Mouse (Mus musculus) spleen, adult 2 months (tissue): ENCODE measurements around the gene Stradb.

ENCODE experiments used
- CTCF ChIP-seq: fragments of 200-500 bp; IDR thresholded peaks from 2 replicates; pipeline ENCODE4 v1.5.1; 2011; ENCODE audit warnings: mild to moderate bottlenecking, inconsistent platforms; ENCODE audit not compliant: insufficient read depth, insufficient read length, insufficient replicate concordance; ENCODE audit errors: extremely low read depth
- POLR2A ChIP-seq: fragments of 200-500 bp; IDR thresholded peaks from 2 replicates; pipeline ENCODE4 v1.6.1; 2011; ENCODE audit warnings: low read depth, low read length, inconsistent platforms

GRCm38 (mm10) chr1:58936746-58937605 lies 36.3 kb upstream of the Stradb start:
- TF ChIP-seq CTCF: no peak
- TF ChIP-seq POLR2A: no peak
